Mouse (Mus musculus): ENCODE results near the gene Msh2. TPM values are rescaled to one million over a fixed set of nuclear protein-coding genes. Genes with fewer than 3 reads are reported as not detected.
"Not testable (repeated sequence)": the region's sequence is repeated elsewhere in the genome, so short reads cannot be mapped to it uniquely, and the experiment has no call there.

Gene Msh2
- polyA plus RNA-seq (2015; fragmentation: Nextera tagmentation; extraction: Ambion mirVana): 57.5 and 67.6 TPM in 2 replicates

DNA sequence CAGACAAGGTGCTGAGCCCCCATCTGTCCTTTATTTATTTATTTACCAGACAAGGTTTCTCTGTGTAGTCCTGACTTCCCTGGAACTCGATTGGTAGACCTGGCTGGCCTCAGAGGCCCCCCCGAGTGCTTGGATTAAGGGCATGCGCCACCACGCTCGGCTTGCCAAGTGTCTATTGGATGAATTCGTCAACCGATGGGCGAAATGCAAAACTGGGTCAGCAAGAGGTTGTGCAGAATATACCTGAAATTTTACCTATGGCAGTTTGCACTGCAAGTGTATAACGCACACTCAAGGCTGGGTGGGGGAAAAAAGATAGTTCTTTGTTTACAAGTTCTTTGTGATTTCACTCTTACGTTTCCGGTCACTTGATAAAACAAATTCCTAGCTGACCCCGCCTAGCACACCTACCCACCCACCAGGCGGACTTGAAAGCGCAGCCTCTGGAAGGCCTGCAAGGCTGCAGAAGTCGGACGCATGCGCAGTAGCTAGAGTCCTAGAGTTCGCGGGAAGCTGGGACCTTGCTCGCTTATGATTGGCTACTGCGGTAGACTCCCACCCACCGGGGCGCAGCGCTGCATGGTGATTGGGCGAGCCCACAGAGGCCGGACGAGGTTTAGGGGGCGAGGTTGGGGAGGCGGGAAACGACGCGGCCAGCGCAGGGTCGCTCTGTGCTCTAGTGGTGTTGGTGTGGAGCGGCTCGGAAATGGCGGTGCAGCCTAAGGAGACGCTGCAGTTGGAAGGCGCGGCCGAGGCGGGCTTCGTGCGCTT, at the start of gene Msh2:
TSS of gene Msh2 (plus strand) at position 441 of the 771 bp plus-strand sequence.
- H3K27ac ChIP-seq (replicated peaks): peak within 1 kb of the TSS; percentile 86
- peaks cover 33% of the 10 kb centered on the region for H3K4me1 ChIP-seq
- H3K4me2 ChIP-seq: peak within 1 kb of the TSS; percentile 83
- under 1% methylated on average over 44 of the region's 44 CpGs for WGBS
- no peaks in the 10 kb centered on the region for H3K36me3 ChIP-seq
- H3K27me3 ChIP-seq (replicated peaks): no peaks in the 10 kb centered on the region
- H3K9ac ChIP-seq (replicated peaks): peak within 1 kb of the TSS; percentile 78
- H3K4me3 ChIP-seq (replicated peaks): peak within 1 kb of the TSS; percentile 80
- no peaks in the 10 kb centered on the region for H3K9me3 ChIP-seq (replicated peaks)
- ATAC-seq (ENCODE audit: low FRiP score): peak; percentile 99

DNA sequence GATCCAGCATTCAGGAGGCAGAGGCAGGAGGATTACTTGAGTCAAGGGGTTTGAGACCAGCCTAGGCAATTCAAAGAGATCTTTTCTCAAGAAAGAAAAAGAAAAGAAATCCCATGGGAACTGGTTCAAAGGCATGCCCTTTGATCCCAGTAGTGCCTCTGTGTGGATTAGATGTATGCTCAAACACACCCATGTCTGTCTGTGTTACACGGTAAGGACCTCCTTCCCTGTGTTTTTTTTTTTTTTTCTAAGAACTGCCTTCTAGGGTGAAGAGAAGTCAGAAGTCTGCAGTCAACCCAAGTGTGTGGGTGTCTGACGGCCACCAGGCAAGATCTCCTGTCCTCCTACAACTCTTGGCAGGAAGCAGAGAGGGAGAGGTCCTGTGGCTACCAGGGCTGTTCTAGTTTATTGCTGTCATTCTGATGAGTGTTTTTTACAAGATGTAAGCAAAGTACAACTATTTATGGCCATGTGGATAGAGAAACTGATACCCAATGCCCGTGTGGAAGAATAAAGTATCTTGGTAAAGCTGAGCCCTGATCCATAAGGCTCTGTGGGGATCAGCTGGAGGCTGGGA, 46.5 kb upstream of the Msh2 start:
- Histone ChIP-seq H3K9me3 (replicated peaks) (no peaks in the 10 kb centered on the region), H3K4me1 (no peaks in the 10 kb centered on the region), H3K27me3 (replicated peaks) (no peaks in the 10 kb centered on the region), H3K9ac (replicated peaks) (no peak overlapping the region), H3K4me3 (replicated peaks) (no peak overlapping the region), H3K36me3 (no peaks in the 10 kb centered on the region), H3K27ac (replicated peaks) (no peak overlapping the region), H3K4me2 (no peak overlapping the region)
- WGBS: 43% methylated on average over 3 of the region's 3 CpGs
- ATAC-seq (ENCODE audit: low FRiP score): no peak

DNA sequence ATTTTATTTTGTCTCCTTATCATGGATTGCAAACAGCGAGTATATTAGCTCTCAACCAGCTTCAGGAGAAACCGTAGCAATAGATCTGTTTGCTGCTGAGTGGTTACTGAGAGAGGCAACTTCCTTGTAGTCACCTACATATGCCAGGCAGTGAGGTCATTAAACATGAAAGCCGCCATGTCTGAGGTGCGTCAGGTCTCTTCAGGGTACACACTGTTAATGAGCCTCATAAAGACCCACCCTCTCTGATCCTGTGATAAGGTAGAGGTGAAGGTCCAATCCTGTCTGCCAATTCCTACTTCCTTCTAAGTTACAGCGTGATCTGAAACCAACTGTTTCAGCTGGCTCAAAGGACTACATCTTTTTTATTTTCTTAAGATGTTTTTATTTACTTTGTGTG, 44.0 kb upstream of the Msh2 start:
- no peaks in the 10 kb centered on the region for H3K4me1 ChIP-seq
- ATAC-seq (ENCODE audit: low FRiP score): no peak
- 94% methylated on average over 5 of the region's 5 CpGs for WGBS

DNA sequence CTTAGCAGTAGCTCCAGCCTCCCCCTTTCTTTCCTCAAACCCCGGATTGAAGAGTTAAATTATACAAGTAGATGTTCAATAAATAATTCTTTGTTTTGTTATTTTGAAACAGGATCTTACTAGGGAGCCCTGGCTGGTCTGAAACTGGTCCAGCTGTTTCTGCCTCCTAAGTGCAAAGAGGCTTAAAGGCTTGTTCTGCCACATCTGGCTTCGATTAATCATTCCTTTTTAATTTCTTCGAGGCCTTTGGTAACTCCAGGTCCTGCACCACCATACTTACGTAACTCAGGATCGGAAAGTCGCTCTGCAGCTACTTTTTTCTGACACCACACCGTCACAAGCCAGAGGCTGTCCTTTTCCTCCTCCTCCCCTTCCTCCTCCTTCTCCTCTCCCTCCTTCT, 43.4 kb upstream of the Msh2 start:
- no peaks in the 10 kb centered on the region for H3K27me3 ChIP-seq (replicated peaks)
- no peak overlapping the region for H3K27ac ChIP-seq (replicated peaks)
- WGBS: 83% methylated on average over 7 of the region's 7 CpGs
- H3K4me2 ChIP-seq: no peak overlapping the region
- no peak overlapping the region for H3K4me3 ChIP-seq (replicated peaks)
- H3K9ac ChIP-seq (replicated peaks): no peak overlapping the region
- no peaks in the 10 kb centered on the region for H3K9me3 ChIP-seq (replicated peaks)
- no peaks in the 10 kb centered on the region for H3K4me1 ChIP-seq
- no peaks in the 10 kb centered on the region for H3K36me3 ChIP-seq
- no peak for ATAC-seq (ENCODE audit: low FRiP score)

More for the DNA sequence above, 44.0 kb upstream of the Msh2 start:
- H3K27ac ChIP-seq (replicated peaks): no peak overlapping the region
- no peak overlapping the region for H3K4me3 ChIP-seq (replicated peaks)
- H3K9me3 ChIP-seq (replicated peaks): no peaks in the 10 kb centered on the region
- H3K36me3 ChIP-seq: no peaks in the 10 kb centered on the region
- H3K9ac ChIP-seq (replicated peaks): no peak overlapping the region
- no peaks in the 10 kb centered on the region for H3K27me3 ChIP-seq (replicated peaks)
- H3K4me2 ChIP-seq: no peak overlapping the region

DNA sequence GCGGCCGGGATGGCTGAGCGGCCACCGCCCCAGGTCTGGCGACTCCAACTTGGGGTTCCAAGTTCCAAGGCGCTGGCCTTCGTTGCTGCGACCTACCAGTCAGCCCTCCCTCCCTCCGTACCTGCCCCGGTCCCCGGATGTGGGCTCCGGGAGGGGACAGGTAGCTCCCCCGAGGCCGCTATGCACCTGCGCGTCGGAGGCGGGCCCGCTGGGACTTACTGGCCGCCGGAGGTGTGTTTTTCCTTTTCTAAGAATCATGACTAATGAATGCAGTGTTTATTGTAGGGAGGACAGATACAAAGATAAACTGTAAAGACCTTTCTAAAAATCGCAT, 35.1 kb upstream of the Msh2 start:
- Histone ChIP-seq H3K4me3 (replicated peaks) (peak overlapping the region; percentile 47), H3K9ac (replicated peaks) (0 out of 2 replicates have a peak overlapping the region, but pooled peaks have one; percentile 37), H3K4me1 (peaks cover 16% of the 10 kb centered on the region), H3K36me3 (no peaks in the 10 kb centered on the region), H3K27me3 (replicated peaks) (peaks cover 42% of the 10 kb centered on the region), H3K4me2 (peak overlapping the region; percentile 81), H3K9me3 (replicated peaks) (no peaks in the 10 kb centered on the region), H3K27ac (replicated peaks) (no peak overlapping the region)
- ATAC-seq (ENCODE audit: low FRiP score): peak; percentile 31; the same call in 1 of the 2 replicates
- WGBS: 2% methylated on average over 21 of the region's 22 CpGs

DNA sequence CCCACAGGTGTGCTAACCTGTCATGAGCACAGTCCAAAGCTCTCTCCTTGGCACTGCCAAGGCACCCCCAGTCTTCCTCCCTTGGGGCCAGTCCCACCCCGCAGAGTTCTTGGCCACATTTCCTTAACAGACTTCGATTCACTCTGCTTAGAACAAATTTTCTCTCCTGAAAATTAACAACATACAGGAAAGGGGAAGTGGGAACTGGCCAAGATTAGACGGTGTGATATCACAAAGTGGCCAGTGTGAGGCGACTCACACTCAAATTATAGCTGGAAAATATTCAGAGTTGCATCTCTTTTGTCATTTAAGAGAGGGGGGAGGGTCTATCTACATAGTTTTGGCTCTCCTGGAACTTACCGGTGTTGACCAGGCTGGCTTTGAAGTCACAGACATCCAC, 32.9 kb upstream of the Msh2 start:
- 84% methylated on average over 5 of the region's 5 CpGs for WGBS
- Histone ChIP-seq H3K4me3 (replicated peaks) (no peak overlapping the region), H3K27me3 (replicated peaks) (peaks cover 42% of the 10 kb centered on the region), H3K4me2 (no peak overlapping the region), H3K4me1 (peaks cover 16% of the 10 kb centered on the region), H3K9ac (replicated peaks) (no peak overlapping the region), H3K9me3 (replicated peaks) (no peaks in the 10 kb centered on the region), H3K36me3 (no peaks in the 10 kb centered on the region), H3K27ac (replicated peaks) (no peak overlapping the region)
- ATAC-seq (ENCODE audit: low FRiP score): no peak

DNA sequence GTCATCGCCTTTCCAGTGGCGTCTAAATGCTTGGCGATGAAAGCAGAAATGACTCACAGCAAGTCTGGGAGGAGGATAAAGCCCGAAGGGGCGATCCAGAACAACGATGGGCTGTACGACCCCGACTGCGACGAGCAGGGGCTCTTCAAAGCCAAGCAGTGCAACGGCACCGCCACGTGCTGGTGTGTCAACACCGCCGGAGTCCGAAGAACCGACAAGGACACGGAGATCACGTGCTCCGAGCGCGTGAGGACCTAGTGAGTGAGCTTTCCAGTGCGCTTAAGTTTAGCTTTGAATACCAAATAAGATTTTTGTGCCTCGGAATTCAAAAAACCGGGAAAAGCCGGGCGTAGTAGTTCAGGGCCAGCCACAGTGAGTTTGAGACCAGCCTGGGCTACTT, 31.9 kb upstream of the Msh2 start:
- Histone ChIP-seq H3K9me3 (replicated peaks) (no peaks in the 10 kb centered on the region), H3K4me3 (replicated peaks) (no peak overlapping the region), H3K27ac (replicated peaks) (no peak overlapping the region), H3K36me3 (no peaks in the 10 kb centered on the region), H3K27me3 (replicated peaks) (peaks cover 32% of the 10 kb centered on the region), H3K9ac (replicated peaks) (no peak overlapping the region), H3K4me1 (peaks cover 16% of the 10 kb centered on the region), H3K4me2 (no peak overlapping the region)
- no peak for ATAC-seq (ENCODE audit: low FRiP score)
- WGBS: 95% methylated on average over 27 of the region's 27 CpGs

DNA sequence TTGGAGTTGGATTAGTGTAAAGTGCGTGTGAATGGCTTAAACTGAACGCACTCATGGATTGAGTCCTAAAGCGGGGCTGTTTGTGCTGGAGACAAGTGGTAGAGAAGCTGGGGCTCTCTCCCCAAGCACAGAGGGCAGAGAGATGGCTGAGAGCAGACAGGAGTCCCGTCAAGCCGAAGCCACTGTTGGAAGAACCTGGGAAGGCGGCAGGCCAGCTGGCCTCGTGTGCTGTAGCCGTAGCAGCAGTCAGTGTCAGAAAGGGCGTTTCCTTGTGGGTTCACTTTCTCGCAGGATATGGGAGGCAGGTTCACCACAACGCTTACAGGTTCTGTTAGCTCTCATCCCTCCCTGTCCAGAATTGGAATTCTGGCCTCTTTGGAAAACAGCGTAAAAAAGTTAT, 31.1 kb upstream of the Msh2 start:
- ATAC-seq (ENCODE audit: low FRiP score): no peak
- no peak overlapping the region for H3K9ac ChIP-seq (replicated peaks)
- peaks cover 24% of the 10 kb centered on the region for H3K27me3 ChIP-seq (replicated peaks)

DNA sequence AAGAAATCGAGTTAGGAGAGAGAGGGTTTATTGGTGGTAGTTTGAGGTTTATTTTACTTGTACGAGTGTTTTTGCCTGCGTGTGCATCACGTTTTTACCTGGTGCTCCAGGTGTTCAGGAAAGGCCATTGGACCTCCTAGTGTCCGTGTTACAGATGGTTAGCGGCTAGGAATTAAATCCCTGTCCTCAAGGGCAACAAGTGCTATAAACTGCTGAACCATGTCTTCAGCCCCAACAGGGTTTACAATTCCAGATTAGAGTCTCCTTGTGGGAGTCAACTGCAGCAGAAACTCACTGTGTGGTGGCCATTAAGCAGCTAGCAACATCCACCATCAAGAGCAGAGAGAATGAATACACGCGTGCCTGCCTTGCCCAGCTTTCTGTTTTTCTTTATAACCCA, 29.4 kb upstream of the Msh2 start:
- Histone ChIP-seq H3K9ac (replicated peaks) (no peak overlapping the region), H3K4me2 (no peak overlapping the region), H3K4me1 (no peaks in the 10 kb centered on the region), H3K27me3 (replicated peaks) (peaks cover 11% of the 10 kb centered on the region), H3K4me3 (replicated peaks) (no peak overlapping the region), H3K9me3 (replicated peaks) (no peaks in the 10 kb centered on the region), H3K27ac (replicated peaks) (no peak overlapping the region), H3K36me3 (no peaks in the 10 kb centered on the region)
- no peak for ATAC-seq (ENCODE audit: low FRiP score)
- 80% methylated on average over 8 of the region's 8 CpGs for WGBS

More for the DNA sequence above, 31.1 kb upstream of the Msh2 start:
- H3K9me3 ChIP-seq (replicated peaks): no peaks in the 10 kb centered on the region
- H3K4me1 ChIP-seq: peaks cover 11% of the 10 kb centered on the region
- WGBS: 82% methylated on average over 12 of the region's 12 CpGs
- H3K4me2 ChIP-seq: no peak overlapping the region
- no peak overlapping the region for H3K4me3 ChIP-seq (replicated peaks)
- H3K36me3 ChIP-seq: no peaks in the 10 kb centered on the region
- no peak overlapping the region for H3K27ac ChIP-seq (replicated peaks)

DNA sequence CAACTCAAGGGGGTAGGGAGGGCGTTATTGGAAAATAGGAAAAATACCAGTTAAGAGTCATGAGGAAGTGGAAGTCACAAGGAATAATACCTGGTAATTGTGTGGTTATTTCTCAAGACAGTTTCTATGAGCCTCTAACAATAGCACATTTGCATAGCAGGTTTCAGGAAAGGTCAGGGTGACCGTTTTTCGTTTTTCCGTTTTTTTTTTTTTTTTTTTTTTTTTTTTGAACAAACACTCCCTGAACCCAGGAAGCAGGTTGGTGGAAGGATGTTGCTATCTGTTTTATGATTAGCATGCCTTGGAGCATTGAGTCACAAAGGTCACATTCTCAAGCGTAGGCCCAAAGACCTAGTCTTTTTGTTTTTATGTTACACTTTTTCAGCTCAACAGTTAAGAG, 16.5 kb upstream of the Msh2 start:
- not testable (repeated sequence) for H3K9ac ChIP-seq (replicated peaks); H3K9me3 ChIP-seq (replicated peaks); H3K4me3 ChIP-seq (replicated peaks); H3K27me3 ChIP-seq (replicated peaks); H3K36me3 ChIP-seq; ATAC-seq (ENCODE audit: low FRiP score); H3K4me1 ChIP-seq; H3K27ac ChIP-seq (replicated peaks); H3K4me2 ChIP-seq
- WGBS: 96% methylated on average over 5 of the region's 5 CpGs

DNA sequence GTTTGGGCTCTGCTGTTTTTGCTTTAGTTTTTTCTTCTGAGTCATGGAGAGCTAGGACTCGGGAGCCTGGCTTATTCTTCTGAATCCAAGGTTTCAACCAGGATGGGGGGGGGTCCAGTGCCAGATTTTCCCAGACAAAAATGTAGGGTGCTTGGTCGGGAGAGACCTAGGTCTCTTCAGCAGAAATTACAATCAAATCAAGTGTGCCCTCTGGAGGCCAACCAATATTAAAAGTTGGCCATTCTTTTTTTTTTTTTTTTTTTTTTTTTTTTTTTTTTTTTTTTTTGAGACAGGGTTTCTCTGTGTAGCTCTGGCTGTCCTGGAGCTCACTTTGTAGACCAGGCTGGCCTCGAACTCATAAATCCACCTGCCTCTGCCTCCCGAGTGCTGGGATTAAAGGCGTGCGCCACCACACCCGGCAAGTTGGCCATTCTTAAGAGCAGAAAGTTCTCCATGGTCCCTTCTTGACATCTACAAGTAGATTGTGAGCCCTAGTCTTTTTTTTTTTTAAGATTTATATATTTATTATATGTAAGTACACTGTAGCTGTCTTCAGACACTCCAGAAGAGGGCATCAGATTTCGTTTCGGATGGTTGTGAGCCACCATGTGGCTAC, 10.1 kb upstream of the Msh2 start:
- ATAC-seq (ENCODE audit: low FRiP score); H3K36me3 ChIP-seq; H3K27ac ChIP-seq (replicated peaks); H3K9me3 ChIP-seq (replicated peaks); H3K4me2 ChIP-seq; H3K4me1 ChIP-seq; H3K4me3 ChIP-seq (replicated peaks); H3K9ac ChIP-seq (replicated peaks); H3K27me3 ChIP-seq (replicated peaks): not testable (repeated sequence)
- WGBS: 88% methylated on average over 9 of the region's 9 CpGs

DNA sequence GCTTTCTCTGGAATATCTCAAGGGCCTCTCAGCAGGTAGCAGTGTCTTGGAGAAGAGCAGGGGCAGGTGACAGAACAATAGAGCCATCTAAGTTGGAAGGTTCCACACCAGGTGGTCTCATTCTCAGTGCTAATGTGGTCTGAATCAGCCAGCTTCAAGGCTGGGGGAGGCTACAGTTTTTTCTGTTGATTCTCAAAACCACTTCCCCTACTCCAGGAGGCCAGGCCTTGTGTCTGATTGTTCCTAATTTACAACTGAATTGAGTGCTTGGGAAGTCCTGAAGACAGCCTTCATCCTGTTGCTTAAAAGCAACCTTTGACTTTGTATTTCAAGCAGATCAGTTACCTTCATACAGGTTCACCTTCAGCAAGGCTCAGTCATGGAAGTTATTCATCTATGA, 7.9 kb upstream of the Msh2 start:
- H3K4me1 ChIP-seq: no peaks in the 10 kb centered on the region
- H3K36me3 ChIP-seq: no peaks in the 10 kb centered on the region
- no peaks in the 10 kb centered on the region for H3K27me3 ChIP-seq (replicated peaks)
- no peak overlapping the region for H3K4me3 ChIP-seq (replicated peaks)
- H3K4me2 ChIP-seq: no peak overlapping the region
- no peak for ATAC-seq (ENCODE audit: low FRiP score)
- H3K27ac ChIP-seq (replicated peaks): no peak overlapping the region
- no peaks in the 10 kb centered on the region for H3K9me3 ChIP-seq (replicated peaks)
- H3K9ac ChIP-seq (replicated peaks): no peak overlapping the region
